Mouse (Mus musculus) heart, embryonic 13.5 days (tissue): ENCODE results near the gene Mrps2. TPM values are rescaled to one million over a fixed set of nuclear protein-coding genes. Genes with fewer than 3 reads are reported as not detected.

Experiments
- ATAC-seq: fragments of 200-750 bp; cut with Nextera tagmentation; 2 replicates; pipeline ENCODE4 v1.8.0; 2017; ENCODE audit warnings: moderate TSS enrichment; ENCODE audit not compliant: insufficient number of reproducible peaks, low FRiP score, low TSS enrichment; ENCODE audit errors: extremely low read depth
- H3K27ac ChIP-seq: fragments of 300-500 bp; sonication (generic); replicated peaks from 2 replicates; pipeline ENCODE4 v1.5.1; 2015; ENCODE audit warnings: moderate library complexity, mild to moderate bottlenecking, inconsistent platforms
- H3K27me3 ChIP-seq: fragments of 300-500 bp; sonication (generic); replicated peaks from 2 replicates; pipeline ENCODE4 v1.6.1; 2015; ENCODE audit warnings: mild to moderate bottlenecking, inconsistent platforms
- H3K36me3 ChIP-seq: fragments of 300-500 bp; sonication (generic); 2 replicates; pipeline ENCODE4 v1.6.1; 2015; ENCODE audit warnings: mild to moderate bottlenecking, inconsistent platforms
- H3K4me1 ChIP-seq: fragments of 300-500 bp; sonication (generic); 2 replicates; pipeline ENCODE4 v1.6.1; 2015; ENCODE audit warnings: inconsistent platforms
- H3K4me2 ChIP-seq: fragments of 300-500 bp; sonication (generic); 2 replicates; pipeline ENCODE4 v1.6.1; 2015; ENCODE audit warnings: inconsistent platforms, mild to moderate bottlenecking, moderate library complexity
- H3K4me3 ChIP-seq: fragments of 300-500 bp; sonication (generic); 2 replicates; pipeline ENCODE4 v1.5.1; 2015; ENCODE audit warnings: moderate library complexity, mild to moderate bottlenecking, inconsistent platforms
- H3K9ac ChIP-seq: fragments of 300-500 bp; sonication (generic); 2 replicates; pipeline ENCODE4 v1.6.1; 2015; ENCODE audit warnings: inconsistent platforms, mild to moderate bottlenecking, moderate library complexity
- H3K9me3 ChIP-seq: fragments of 300-500 bp; sonication (generic); 2 replicates; pipeline ENCODE4 v1.6.1; 2016; ENCODE audit warnings: inconsistent platforms
- WGBS: fragments of 180-500 bp; shearing (Covaris S2); methylation state at CpG from one replicate; pipeline ENCODE4 v1.1.7; 2015; ENCODE audit warnings: mixed read lengths; 5-methylcytosine and 5-hydroxymethylcytosine counted together
- polyA plus RNA-seq: library from polyadenylated mRNA; unstranded; fragments of >200 nt; fragmentation: Nextera tagmentation; extraction: Ambion mirVana; gene quantifications from 2 replicates; pipeline ENCODE4 v1.2.1, GENCODE M21; 2015

Gene Mrps2
- polyA plus RNA-seq, 1 experiment from 2014 or later = 48.5 TPM

DNA sequence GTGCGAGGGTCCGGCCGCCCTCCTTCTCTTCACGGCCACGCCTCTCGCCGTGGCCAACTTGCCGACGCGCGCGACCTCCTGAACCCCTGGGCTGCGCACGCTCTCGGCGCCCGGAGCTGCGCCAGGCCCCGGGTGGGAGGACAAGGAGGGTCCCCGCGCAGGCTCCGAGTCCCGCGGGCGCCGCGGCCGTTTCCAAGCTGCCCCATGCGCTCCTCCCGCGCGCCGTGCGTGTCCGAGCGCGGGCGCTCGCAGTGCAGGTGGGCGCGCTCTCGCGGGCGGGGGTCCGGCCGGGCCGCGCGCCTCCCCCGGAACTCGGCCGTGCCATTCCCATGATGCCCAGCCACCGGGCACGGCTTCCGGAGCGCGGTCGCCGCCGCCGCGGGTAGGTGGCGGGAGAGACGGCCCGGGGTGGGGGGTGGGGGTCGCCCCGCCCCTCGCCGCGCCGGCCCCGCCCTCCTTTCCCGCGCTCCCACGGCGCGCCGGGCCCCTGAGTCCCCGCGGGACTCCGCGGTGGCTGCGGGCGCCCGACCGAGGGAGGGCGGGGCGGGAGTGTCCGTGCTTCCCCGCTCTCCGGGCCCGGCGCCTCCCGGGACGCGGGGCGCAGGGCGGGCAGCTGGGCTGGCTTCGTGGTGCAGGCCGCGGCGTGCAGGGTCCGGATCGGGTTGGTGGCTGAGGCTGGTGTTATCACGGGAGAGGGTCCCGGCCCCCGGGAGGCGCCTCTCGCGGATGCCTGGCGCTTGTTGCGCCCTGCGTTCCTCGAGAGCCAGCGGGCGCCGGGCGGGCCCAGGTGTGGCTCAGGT, 21.2 kb upstream of the Mrps2 start, which contains the start of gene Ppp1r26:
Ppp1r26 (plus strand) TSS at position 286 of the 800 bp plus-strand sequence.
- peaks cover 19% of the 10 kb centered on the region; the same call in 1 of the 2 replicates for H3K36me3 ChIP-seq
- H3K9ac ChIP-seq = peak within 1 kb of the TSS; percentile 82
- peaks cover 14% of the 10 kb centered on the region for H3K4me1 ChIP-seq
- H3K27ac ChIP-seq = peak within 1 kb of the TSS; percentile 5; the same call in 1 of the 2 replicates
- H3K9me3 ChIP-seq = no peaks in the 10 kb centered on the region
- peak; percentile 53; the same call in 1 of the 2 replicates for ATAC-seq
- under 1% methylated on average over 59 of the region's 118 CpGs for WGBS
- peak within 1 kb of the TSS; percentile 72 for H3K4me2 ChIP-seq
- peaks cover 30% of the 10 kb centered on the region; the same call in 1 of the 2 replicates for H3K27me3 ChIP-seq
- H3K4me3 ChIP-seq = peak within 1 kb of the TSS; percentile 80

DNA sequence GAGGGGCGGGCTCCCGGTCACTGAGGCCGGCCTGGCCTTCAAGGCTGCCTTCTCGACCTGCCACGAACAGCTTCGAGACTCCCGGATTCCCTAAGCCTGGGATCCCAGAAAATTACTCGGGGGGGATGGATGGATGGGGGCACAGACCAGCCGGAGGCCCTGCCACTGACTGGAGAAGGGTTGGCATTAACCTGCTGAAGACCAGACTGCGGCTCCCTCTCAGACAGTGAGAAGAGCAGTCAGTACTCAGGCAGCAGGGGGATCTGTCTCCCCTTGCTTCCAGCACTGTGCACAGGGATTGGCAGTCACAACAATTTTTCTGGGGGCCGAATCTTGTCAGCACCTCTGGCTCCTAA, 20.6 kb upstream of the Mrps2 start:
- 8% methylated on average over 11 of the region's 11 CpGs for WGBS
- Histone ChIP-seq H3K9me3 (no peaks in the 10 kb centered on the region), H3K9ac (peak overlapping the region; percentile 82), H3K36me3 (peaks cover 23% of the 10 kb centered on the region), H3K4me3 (peak overlapping the region; percentile 80), H3K4me1 (peaks cover 14% of the 10 kb centered on the region), H3K27ac (peak overlapping the region; percentile 5; the same call in 1 of the 2 replicates), H3K4me2 (peak overlapping the region; percentile 72), H3K27me3 (peaks cover 30% of the 10 kb centered on the region; the same call in 1 of the 2 replicates)
- ATAC-seq = no peak

DNA sequence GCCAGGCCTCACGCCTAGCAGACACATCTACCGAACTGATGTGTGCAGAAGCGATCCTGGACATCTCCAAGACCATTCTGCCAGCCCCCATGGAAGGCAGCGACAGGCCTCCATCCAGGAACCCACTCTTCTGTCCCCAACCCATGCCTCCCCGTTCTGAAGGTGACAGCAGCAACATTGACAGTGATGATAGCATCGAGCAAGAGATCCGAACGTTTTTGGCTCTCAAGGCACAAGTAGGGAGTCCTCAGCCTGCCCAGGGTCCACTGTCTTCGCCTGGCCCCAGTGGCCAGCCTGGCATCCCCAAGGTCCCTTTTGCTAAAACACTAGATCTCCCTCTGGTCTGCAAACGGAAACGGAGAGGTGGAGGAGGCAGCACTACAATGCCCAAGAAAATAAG, 16.2 kb upstream of the Mrps2 start:
- no peak overlapping the region for H3K4me2 ChIP-seq
- H3K9ac ChIP-seq = no peak overlapping the region
- no peak overlapping the region for H3K27ac ChIP-seq
- H3K27me3 ChIP-seq = peaks cover 12% of the 10 kb centered on the region; the same call in 1 of the 2 replicates
- WGBS = 78% methylated on average over 11 of the region's 11 CpGs
- no peak for ATAC-seq
- H3K36me3 ChIP-seq = peaks cover 40% of the 10 kb centered on the region
- no peaks in the 10 kb centered on the region for H3K9me3 ChIP-seq
- peaks cover 9% of the 10 kb centered on the region for H3K4me1 ChIP-seq
- H3K4me3 ChIP-seq = no peak overlapping the region

DNA sequence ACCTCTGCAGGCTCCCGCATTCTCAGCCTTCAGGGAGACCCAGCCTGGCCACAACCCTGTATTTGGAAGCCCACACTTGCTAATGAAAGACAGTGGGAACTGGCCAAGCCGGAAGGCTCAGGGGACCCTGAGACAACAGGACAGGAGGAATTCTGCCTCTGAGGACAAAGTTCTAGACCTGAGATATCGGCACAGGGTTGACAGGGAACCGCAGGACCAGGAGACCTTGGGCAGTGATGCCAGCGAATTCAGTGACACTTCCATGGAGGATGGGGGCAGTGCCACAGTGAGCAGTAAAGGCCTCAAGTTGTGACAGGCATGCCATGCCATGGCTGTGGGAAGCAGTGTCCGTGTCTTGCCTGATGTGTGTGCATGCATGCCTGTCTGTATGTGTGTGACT, 14.3 kb upstream of the Mrps2 start:
- H3K9me3 ChIP-seq = no peaks in the 10 kb centered on the region
- no peak for ATAC-seq
- H3K27me3 ChIP-seq = no peaks in the 10 kb centered on the region
- H3K9ac ChIP-seq = no peak overlapping the region
- H3K4me3 ChIP-seq = no peak overlapping the region
- no peaks in the 10 kb centered on the region for H3K4me1 ChIP-seq
- WGBS = 83% methylated on average over 6 of the region's 6 CpGs
- no peak overlapping the region for H3K27ac ChIP-seq
- no peak overlapping the region for H3K4me2 ChIP-seq
- H3K36me3 ChIP-seq = peaks cover 40% of the 10 kb centered on the region

DNA sequence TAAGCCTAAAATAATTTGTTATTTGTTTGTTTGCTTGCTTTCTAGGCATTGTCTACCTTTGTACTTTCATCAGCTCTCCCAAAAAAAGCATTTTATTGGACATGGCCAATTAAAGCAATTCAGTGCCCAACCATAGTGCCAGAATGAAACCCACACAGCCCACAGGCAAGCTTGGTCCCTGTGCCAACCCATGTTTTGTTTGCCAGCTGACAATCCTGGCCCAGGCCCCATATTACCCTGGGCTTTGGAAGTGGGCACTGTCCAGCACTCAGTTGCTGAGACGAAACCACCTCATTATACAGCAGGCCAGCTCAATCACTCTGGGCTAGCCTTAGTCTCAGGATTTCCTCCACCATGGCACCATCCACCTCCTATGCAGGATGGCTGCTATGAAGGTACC, 11.2 kb upstream of the Mrps2 start:
- peaks cover 22% of the 10 kb centered on the region for H3K36me3 ChIP-seq
- H3K9me3 ChIP-seq = no peaks in the 10 kb centered on the region
- no peak overlapping the region for H3K4me2 ChIP-seq
- H3K27ac ChIP-seq = no peak overlapping the region
- WGBS = 60% methylated on average over 1 of the region's 1 CpGs
- no peaks in the 10 kb centered on the region for H3K4me1 ChIP-seq
- no peaks in the 10 kb centered on the region; the same call in 1 of the 2 replicates for H3K27me3 ChIP-seq
- no peak overlapping the region for H3K9ac ChIP-seq
- H3K4me3 ChIP-seq = no peak overlapping the region
- no peak for ATAC-seq

DNA sequence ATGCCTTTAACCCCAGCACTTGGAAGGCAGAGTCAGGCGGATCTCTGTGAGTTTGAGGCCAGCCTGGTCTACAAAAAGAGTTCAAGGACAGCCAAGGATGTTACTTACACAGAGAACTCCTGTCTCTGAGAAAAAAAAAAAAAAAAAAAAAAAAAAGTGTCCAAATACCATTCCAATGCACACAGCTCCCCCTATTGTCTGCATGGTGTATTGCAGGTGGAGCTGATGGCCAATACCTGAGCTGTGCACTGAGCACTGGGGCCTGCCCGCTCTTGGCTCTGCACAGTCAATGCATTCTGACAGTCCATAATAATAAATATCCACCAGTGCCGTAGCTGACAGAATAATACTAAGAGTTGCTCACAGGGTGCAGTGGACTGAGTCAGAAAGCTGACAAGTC, 3.9 kb upstream of the Mrps2 start:
- no peak overlapping the region for H3K27ac ChIP-seq
- H3K4me3 ChIP-seq = no peak overlapping the region
- WGBS = 31% methylated on average over 3 of the region's 3 CpGs
- no peak overlapping the region for H3K9ac ChIP-seq
- no peak for ATAC-seq
- H3K4me2 ChIP-seq = no peak overlapping the region
- H3K27me3 ChIP-seq = peaks cover 29% of the 10 kb centered on the region
- peaks cover 3% of the 10 kb centered on the region; the same call in 1 of the 2 replicates for H3K36me3 ChIP-seq
- peaks cover 17% of the 10 kb centered on the region for H3K4me1 ChIP-seq
- H3K9me3 ChIP-seq = no peaks in the 10 kb centered on the region

DNA sequence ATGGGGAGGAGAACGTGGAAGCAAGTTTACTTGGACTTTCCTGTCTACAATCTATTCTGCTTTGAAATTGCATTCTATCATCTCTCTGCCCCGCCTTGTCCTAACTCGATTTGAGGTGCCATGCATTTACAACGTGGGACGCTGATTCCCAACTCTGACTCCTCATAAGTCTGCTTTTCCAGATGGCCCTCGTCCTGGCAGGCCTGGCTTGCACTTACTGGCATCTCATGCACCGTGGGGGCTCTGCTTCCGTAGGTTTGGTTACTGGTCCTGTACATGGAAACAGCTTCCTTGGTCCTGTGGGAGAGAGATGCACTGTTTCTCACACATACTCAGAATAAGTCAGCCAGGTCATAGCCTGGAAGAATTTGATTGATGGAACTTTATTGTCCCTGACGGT, 2.9 kb upstream of the Mrps2 start:
- Histone ChIP-seq H3K4me1 (peaks cover 18% of the 10 kb centered on the region), H3K27me3 (peaks cover 29% of the 10 kb centered on the region), H3K9ac (no peak overlapping the region), H3K4me3 (no peak overlapping the region), H3K9me3 (no peaks in the 10 kb centered on the region), H3K4me2 (no peak overlapping the region), H3K27ac (no peak overlapping the region), H3K36me3 (peaks cover 13% of the 10 kb centered on the region)
- WGBS = 69% methylated on average over 9 of the region's 9 CpGs
- ATAC-seq = no peak

DNA sequence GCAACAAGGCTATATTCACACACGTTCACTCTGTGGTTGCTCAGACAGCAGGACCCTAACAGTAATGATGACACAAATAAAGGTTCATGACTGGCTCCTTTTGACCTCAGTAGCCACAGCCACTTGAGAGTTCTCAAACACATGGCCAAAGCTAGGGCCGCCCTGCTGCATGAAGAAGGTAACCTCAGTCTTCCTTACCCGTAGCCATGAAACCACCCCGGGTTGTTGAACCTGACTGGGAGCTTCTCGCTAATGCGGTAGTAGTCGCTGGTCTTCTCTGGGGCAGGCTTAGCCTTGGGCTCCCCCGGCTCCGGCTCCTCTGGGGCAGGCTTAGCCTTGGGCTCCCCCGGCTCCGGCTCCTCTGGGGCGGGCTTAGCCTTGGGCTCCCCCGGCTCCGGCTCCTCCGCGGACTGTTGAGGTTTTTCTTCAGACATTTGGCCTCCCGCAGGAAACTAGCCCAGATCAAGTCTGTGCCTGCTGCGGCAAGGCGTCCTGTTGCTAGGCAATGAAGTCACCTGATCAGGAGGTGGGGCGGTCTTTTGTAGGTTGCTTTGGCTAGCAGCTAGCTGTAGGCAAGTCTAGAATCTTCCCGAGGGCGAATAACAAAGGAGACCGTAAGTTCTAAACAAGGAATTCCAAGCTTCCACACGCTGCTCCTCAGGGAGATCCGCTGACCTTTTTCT, 1.9 kb upstream of the Mrps2 start, which contains the start of gene 1700007K13Rik:
1700007K13Rik (minus strand) TSS at position 497 of the 683 bp plus-strand sequence.
- peak within 1 kb of the TSS; percentile 73 for H3K9ac ChIP-seq

DNA sequence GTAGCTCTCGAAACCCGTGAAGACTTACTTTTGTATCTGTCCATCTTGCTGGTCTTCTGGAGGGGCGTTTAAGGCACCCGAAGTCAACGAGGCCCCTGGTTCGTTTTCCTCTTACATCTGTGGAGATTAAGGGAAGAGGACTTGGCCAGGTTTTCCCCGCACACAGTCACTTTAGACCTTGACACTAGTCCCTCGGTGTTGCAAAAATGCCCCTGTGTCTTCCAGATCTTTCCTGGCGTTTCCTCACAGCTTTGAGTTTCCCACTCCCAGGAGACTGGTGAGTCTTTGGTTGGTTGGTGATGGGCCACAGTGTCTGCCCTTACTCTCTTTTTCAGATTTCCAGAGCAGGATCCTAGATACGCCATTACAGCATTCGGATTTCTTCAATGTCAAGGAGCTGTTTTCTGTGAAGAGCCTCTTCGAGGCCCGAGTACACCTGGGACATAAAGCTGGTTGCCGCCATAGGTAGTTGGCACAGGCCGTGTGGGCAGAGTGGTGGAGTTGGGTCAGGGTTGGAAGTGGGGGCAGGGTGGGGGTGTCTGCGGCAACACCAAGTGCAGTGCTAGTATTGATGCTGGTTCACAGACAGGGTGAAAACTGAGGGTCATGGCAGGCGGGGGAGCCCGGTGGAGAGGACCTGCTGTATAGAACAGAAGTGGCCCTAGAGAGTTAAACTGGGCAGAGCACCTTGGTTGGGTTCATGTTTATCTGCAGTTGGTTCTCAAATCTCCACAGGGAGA, 790 bp downstream of the Mrps2 start:
- peaks cover 29% of the 10 kb centered on the region for H3K27me3 ChIP-seq
- H3K4me1 ChIP-seq = peaks cover 18% of the 10 kb centered on the region
- ATAC-seq = no peak
- peak overlapping the region; percentile 90 for H3K9ac ChIP-seq
- peak overlapping the region; percentile 84 for H3K4me2 ChIP-seq
- 49% methylated on average over 18 of the region's 18 CpGs for WGBS
- peaks cover 46% of the 10 kb centered on the region for H3K36me3 ChIP-seq
- H3K9me3 ChIP-seq = peaks cover 3% of the 10 kb centered on the region; the same call in 1 of the 2 replicates
- H3K27ac ChIP-seq = no peak overlapping the region
- peak overlapping the region; percentile 69 for H3K4me3 ChIP-seq

More for the DNA sequence above, 1.9 kb upstream of the Mrps2 start, which contains the start of gene 1700007K13Rik:
- Histone ChIP-seq H3K9me3 (no peaks in the 10 kb centered on the region), H3K4me1 (peaks cover 18% of the 10 kb centered on the region), H3K27ac (no peak within 1 kb of the TSS), H3K27me3 (peaks cover 29% of the 10 kb centered on the region), H3K4me2 (peak within 1 kb of the TSS; percentile 67), H3K4me3 (peak within 1 kb of the TSS; percentile 41), H3K36me3 (peaks cover 23% of the 10 kb centered on the region)
- 5% methylated on average over 25 of the region's 25 CpGs for WGBS
- ATAC-seq = no peak

DNA sequence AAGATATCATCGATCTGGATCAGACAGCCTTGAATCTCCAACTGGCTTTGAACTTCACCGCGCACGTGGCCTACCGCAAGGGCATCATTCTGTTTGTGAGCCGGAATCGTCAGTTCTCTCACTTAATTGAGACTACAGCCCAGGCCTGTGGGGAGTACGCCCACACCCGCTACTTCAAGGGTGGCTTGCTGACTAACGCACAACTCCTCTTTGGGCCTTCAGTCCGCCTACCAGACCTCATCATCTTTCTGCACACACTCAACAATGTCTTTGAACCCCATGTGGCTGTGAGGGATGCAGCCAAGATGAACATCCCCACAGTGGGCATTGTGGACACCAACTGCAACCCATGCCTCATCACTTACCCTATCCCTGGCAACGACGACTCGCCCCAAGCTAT, 1.6 kb downstream of the Mrps2 start:
- H3K9me3 ChIP-seq = peaks cover 3% of the 10 kb centered on the region; the same call in 1 of the 2 replicates
- no peak overlapping the region for H3K27ac ChIP-seq
- WGBS = 97% methylated on average over 14 of the region's 14 CpGs
- ATAC-seq = no peak
- no peak overlapping the region for H3K9ac ChIP-seq
- peaks cover 46% of the 10 kb centered on the region for H3K36me3 ChIP-seq
- H3K4me3 ChIP-seq = no peak overlapping the region
- H3K4me2 ChIP-seq = no peak overlapping the region
- H3K27me3 ChIP-seq = peaks cover 24% of the 10 kb centered on the region
- H3K4me1 ChIP-seq = peaks cover 18% of the 10 kb centered on the region

DNA sequence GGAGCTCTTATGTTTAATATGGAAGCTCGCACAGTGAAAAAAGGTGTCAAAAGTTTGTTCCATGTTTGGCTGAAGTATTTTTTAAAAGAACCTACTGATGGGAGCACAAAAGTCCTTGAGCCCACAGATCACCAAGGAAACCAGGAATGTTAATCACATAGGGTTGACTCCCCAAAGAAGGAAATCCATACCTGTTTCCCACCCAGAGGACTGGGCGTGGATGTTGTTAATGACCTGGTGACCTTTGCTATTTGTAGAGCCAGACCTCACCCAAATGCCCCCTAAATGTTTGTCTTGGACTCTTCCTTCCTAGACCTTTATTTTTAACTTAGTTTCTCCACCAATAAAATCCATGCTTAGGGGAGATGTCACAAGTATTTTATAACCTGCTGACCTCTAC, 2.7 kb downstream of the Mrps2 start:
- no peak overlapping the region for H3K4me2 ChIP-seq
- H3K27me3 ChIP-seq = peaks cover 13% of the 10 kb centered on the region
- no peak overlapping the region for H3K4me3 ChIP-seq
- no peak overlapping the region for H3K27ac ChIP-seq
- H3K36me3 ChIP-seq = peaks cover 46% of the 10 kb centered on the region
- 95% methylated on average over 2 of the region's 2 CpGs for WGBS
- H3K9me3 ChIP-seq = peaks cover 3% of the 10 kb centered on the region; the same call in 1 of the 2 replicates
- no peak for ATAC-seq
- peaks cover 18% of the 10 kb centered on the region for H3K4me1 ChIP-seq
- no peak overlapping the region for H3K9ac ChIP-seq
